Mouse (Mus musculus) hindlimb bud, embryonic 11.5 days (tissue): ENCODE data around the gene Rprml.
"Not testable (repeated sequence)": the region's sequence is repeated elsewhere in the genome, so short reads cannot be mapped to it uniquely, and the experiment has no call there.

Experiments
- DNase-seq: peaks from one replicate; pipeline ENCODE4 v3.0.0-alpha.2; 2012; ENCODE audit warnings: low read depth, low spot score; ENCODE audit errors: extremely low spot score

Gene Rprml

GRCm38 (mm10) chr11:103663119-103663518, 13.7 kb downstream of the Rprml start:
- no peak for DNase-seq

GRCm38 (mm10) chr11:103665695-103666094, 16.3 kb downstream of the Rprml start:
- no peak for DNase-seq

- DNase-seq = no peak
These were observed 17.0 kb downstream of the Rprml start for GRCm38 (mm10) chr11:103666181-103666906.

- DNase-seq = no peak
These were observed 17.6 kb downstream of the Rprml start for GRCm38 (mm10) chr11:103666907-103667426.

DNA sequence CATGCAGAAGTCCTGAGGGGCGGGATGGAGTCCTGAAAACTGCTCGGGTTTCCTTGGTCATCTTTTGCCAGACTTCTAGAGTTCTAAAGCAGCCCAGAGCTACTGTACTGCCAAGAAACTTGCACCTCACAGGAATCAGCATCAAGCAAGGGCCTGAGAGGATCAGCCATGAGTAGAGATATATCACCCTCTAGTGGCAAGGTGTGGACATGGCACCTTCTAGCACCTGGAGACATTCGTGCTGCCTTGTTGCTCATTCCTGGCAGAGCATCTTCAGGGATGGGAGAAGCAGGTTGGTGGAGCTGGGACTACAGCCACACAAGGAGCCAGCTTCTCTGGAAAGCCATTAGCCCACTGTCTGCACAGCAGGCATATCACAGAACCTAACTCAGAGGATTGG, 26.2 kb downstream of the Rprml start:
- peak; percentile 54 for DNase-seq

DNA sequence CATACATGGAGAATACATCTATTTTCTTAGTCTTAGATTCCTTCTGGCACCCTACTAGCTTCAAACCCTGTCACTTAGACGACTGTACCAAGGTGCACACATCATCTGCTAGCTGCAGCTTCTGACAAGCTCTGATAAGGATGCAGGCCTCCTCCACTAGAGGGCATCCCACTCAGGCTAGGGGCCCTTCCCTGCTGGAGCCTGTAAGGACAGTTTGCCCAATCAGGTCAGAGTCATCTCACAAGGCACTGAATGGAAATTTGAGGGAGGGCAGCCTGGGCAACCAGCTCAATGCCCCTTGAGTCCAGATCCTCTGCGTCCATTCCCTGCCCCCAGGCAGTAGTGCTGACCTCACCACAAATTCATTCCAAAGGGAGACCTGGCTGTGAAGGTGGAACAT, 27.7 kb downstream of the Rprml start:
- DNase-seq = not testable (repeated sequence)

DNA sequence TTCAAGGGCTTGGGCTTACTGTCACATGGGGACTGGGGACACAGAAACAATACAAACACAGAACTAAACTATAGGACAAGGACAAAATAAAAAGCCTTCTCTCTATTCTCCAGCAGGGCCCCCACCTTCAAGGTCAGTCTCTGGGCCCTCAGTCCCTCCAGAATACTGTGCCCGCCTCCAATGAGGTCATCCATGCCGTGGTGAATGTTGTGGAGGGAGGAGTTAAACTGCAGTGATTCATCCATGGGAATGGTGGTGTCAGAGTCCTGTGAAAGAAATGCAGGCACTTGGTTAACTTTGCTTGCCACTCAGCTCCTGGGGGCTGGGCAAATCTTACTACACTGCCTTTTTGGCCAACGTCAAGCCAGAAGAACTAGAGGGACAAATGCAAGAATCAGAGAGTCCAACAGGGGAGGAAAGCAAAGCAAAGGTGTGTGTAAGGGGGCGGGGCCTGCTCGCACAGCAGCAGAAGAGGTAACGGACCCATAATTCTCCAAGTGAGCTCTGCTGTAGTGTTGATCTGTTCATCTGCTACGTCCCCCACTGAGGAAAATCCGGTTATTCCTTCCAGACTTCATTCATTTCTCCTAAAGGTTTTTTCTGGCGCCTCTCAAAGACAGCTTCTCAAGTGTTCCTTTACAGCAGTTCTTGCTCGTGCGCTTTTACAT, 34.4 kb downstream of the Rprml start:
- no peak for DNase-seq

DNA sequence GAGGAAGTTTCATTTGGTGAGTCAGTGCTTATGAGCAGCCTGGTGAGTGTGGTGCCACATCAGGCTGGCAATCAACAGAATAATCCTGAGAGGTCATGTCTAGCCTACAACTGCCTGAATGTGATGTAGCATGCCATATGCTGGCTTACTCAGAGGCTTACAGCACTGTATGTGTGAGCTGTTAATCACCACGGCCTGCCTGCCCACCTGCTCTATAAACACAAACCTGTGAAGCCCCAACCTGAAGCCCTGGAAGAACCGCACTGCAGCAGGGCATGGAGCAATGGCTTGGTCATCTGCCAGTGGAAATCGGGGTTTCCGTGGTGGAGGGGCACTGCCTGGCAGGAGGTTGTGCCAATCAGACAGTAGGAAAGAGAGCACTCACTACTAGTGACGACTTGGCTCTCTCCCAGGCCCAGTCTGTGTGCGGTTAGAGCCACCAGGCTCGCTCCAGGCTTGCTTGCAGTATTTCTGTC, 35.9 kb downstream of the Rprml start:
- no peak for DNase-seq

- DNase-seq = no peak
These were observed 37.3 kb downstream of the Rprml start for GRCm38 (mm10) chr11:103686706-103687105.

DNA sequence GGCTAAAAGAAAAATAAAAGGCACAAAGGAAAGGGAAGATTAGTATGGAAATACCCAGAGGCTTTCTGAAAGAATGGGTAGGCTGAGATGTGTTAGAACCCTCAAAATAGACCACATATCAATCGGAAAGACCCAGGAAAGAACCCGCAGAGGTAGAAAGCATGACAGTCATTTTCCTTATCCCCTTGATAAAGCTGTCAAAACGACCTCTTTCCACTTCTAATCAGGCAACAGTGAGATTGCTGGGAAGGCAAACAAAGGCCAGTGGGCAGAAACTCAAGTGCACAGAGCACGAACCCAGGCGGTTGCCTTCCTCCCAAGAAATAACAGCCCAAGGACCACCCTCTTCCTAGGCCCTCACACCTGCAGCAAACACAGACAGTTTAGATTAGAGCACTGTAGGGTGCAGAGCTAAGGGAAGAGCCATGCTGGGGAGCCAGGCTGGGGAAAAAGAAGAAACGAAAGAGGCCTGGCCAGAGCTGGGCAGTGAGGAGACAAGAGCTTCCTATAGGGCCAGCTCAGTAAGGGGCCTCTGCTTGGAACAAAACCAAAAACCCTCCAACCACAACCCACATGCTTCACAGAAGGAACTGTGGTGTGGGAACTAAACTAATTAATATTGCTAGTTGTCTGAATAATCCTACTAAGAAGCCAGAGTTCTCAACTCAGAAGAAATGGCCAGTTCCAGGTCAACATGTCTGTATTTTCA, 39.1 kb downstream of the Rprml start:
- DNase-seq = no peak

GRCm38 (mm10) chr11:103688980-103689378, 39.6 kb downstream of the Rprml start:
- no peak for DNase-seq

DNA sequence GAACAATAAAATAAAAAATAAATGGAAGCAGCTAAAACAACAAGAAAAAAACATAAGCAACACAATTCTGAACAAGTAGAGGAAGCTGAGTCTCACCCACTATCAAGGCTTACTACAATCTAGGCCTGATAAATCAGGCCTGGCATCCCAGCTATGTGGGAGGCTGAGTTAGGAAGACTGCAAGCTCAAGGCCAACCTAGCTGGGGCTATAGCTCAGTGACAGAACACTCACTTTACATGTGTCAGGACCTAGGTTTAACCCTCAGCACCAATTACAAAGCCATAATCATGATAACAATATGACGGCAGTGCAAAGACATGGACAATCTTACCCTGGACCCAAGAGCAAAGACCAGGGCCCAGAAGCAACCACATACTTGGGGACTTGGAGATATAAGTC, 41.7 kb downstream of the Rprml start:
- DNase-seq = no peak

- DNase-seq = no peak
These were observed 43.9 kb downstream of the Rprml start for GRCm38 (mm10) chr11:103693241-103693640.

DNA sequence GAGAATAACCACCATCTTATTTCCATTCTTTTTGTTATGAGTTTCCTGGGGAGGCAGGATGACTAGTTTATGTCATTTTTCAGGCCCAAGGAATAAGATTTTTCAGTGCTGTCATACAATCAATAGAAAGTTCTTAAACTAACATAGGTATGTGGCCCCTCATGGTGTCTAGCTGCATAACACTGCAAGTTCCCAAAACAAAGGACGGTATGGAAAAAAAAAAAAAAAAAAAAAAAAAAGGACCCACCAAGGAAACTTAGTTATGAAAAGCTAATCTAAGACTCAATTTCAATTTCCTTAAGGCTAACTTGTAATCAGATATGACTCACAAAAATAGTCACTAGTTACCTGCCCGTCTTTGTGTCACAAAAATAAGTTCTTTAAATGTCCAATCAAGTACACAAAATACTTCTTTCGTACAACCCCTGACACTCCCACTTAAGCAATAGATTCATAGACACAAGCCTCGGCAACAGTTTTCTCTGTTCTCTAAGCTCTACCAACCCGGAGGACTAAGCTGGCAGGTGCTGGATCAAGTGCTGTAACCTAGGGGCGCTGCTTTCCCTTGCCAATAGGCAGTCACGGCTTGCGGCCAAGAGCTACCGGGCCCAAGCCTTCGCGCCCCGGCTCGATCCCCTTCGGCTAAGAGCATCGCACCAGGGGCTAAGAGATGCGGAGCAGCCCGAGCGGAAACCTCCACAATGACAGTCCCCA, 47.6 kb downstream of the Rprml start:
- DNase-seq = no peak

DNA sequence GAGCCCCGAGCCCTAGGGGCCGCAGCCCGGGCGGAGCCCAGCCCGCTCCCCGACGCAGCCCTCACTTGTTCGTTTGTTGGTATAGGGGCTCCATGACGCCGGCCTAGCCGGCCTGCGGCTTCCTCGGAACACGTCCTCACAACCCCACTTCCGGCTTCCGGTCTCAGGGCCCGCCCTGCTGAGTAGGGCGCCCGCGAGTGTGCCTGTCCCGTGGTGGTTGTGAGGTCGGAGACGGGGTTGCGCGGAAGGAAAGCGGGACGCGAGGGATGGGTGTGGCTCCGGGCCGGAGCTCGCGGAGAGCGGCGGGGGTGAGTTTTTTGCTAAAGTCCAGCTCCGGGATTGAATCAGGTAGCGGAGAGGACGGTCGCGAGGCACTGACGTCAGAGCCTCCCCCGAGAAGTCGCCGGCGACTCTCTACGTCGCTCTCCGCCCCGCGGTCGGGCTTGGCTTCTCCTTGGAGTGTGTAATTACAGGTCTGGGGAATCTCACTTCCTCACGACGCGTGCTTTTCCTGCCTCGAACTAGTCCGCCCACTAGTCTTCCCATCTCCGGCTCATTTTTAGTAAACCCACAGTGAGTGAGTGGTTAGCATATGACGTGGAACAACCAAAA, 48.3 kb downstream of the Rprml start, which contains the start of gene Gosr2:
Gene Gosr2, minus strand, starts transcription at position 334 of the 612 bp plus-strand sequence.
- DNase-seq = peak; percentile 81

DNA sequence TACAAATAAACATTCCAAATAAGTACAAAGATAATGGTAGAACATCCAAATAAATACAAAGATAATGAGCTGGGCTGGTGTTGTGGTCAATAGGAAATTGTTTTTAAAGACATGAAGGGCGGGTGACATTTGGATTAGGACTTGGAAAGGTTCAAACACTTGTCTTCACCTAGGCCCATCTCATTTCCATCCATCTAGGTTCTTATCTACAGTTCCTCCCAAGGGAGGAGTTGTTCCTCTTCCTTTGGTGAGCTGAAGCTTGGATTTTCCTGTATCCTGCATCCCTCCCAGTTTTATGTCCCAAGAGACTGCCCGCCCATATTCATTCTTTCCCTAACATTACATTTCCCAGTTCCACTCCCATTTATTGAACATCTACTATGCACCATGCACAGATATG, 48.9 kb downstream of the Rprml start:
- DNase-seq = no peak
